Mouse (Mus musculus) right cerebral cortex, postnatal 14 days (tissue): ENCODE measurements at regions not wholly inside any gene's neighbourhood (a gene's known extent, or its start where the extent isn't known, plus 50 kb on each side); places are given as distances from the start of the nearest gene placed in this dataset.
A peak's percentile ranks its signal among the peaks of the same experiment; 100 is the strongest.

Experiments
- DNase-seq: peaks from one replicate; pipeline ENCODE4 v3.0.0; 2022

GRCm38 (mm10) chr11:11012660-11013455 lies 101.2 kb upstream of the Vwc2 start:
- DNase-seq: no peak

GRCm38 (mm10) chr11:11013581-11013980 lies 100.4 kb upstream of the Vwc2 start:
- no peak for DNase-seq

DNA sequence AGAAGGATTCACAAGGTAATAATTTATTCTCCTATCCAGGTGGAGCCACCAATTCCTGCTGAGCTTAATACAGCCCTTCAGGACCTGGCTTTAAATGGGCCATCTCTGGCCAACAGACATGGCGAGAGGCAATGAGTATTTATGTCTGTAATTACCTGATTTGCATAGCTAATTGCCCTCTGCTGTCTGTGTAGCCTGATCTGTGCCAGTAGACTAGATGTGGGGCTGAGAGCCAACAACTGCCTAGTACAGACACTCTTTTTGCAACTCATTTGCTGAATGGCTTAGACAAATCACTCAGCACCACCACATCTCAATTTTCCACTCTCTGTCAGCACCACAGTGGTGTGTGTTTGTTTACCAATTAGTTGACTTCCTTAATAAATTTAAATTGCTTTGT lies 99.9 kb upstream of the Vwc2 start:
- DNase-seq: no peak

DNA sequence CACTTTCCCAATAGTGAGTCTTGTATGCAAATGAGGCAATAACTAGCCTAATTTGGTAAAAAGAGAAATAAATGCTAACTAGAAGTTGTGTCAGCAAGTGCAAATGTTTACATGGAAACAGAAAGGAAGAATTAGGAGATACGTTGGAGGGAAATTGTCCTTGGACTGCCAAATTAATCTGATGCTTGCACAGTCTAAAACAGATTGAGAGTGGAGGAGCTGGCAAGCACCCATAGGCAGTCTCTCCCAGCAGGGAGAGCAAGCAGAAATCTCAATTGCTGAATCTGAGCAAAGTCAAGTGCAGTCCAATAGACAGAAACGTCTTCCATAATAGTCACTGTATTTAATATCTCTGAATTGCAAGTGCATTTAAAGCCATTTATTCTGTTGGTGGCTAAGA lies 99.5 kb upstream of the Vwc2 start:
- DNase-seq: peak; percentile 10

- DNase-seq: no peak
Observed at GRCm38 (mm10) chr11:11028849-11029248, 85.2 kb upstream of the Vwc2 start.
